Mouse (Mus musculus): ENCODE measurements around the gene Atrnl1.
"Not testable (repeated sequence)": the region's sequence is repeated elsewhere in the genome, so short reads cannot be mapped to it uniquely, and the experiment has no call there.

Gene Atrnl1

DNA sequence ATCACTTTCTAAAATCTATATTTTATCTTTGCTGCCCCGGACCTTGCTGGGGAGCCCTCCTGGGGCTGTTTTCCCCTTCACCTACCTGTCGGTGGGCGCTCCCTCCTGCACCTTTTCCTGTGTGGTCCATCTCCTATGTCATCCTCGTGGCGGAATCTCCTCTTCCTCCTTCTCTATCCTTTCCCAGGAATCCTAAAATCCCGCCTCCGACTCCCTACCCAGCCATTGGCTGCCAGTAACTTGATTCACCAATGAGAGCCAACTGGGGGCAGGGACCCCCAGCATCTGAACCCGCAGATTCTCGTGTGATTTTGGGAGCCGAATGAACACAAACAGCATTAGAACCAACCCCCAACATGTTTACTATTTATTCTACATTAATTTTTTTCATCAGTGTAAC, 57.1 kb downstream of the Atrnl1 start:
- in situ Hi-C loops (cut with MboI; ENCODE audit: unreplicated experiment in 2 of 2), result loop anchor here (5.0 to 25.0 kb wide), 4 partner anchors 794 to 1537 kb away; partner anchors contain the start of gene Gfra1 (in 1 of the 2)

DNA sequence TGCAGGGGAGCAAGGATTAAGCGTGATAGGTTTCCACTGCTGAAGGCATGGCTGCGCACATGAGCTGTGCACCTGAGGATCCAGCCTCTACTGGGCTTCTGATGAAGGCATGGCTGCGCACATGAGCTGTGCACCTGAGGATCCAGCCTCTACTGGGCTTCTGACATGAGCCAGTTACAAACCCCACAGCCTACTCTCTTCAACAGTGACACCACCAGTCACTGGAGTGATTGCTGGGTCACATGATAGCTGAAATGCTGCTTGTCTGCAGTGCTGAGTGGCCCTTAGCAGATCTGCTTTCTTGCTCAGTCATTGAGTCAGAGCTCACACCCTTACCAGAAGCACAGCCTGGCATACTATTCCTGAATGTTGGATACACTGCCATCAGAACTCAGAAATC, 68.6 kb downstream of the Atrnl1 start:
- in situ Hi-C loops (cut with MboI; ENCODE audit: unreplicated experiment in 2 of 2), result no loop called here

DNA sequence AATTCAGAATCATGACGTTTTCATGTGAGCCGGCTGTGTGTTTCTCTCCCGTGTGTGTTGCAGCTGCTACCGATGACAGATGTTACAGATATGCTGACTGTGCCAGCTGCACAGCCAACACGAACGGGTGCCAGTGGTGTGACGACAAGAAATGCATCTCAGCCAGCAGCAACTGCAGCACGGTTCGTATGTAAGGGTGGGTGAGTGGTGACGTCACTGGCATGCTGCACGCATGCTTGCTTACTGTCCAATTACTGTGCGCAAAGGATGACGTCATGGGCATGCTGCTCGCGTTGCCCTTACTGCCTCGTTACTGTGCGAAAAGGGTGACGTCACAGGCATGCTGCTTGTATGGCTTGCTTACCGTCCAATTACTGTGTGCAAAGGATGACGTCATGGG, 75.8 kb downstream of the Atrnl1 start:
- in situ Hi-C loops (cut with MboI; ENCODE audit: unreplicated experiment in 2 of 2), result no loop called here

DNA sequence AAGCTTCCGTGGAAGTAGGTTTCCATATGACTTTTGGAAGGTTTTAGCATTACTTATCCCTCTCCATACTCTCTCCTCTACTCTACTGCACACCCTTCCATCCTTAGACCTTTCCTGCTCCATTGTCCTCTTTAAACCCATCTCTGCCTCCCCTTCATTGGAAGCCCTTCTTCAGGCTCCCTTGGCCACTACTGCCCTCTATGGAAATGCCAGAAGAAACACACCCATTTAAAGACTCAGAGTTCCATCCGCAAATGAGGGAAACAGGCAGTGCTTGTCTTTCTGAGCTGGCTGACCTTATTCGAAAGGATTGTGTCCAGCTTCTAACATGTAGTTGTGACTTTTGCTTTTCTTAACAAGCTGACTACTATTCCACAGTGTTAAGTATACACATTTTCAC, 81.7 kb downstream of the Atrnl1 start:
- in situ Hi-C loops (cut with MboI; ENCODE audit: unreplicated experiment in 2 of 2), result no loop called here

DNA sequence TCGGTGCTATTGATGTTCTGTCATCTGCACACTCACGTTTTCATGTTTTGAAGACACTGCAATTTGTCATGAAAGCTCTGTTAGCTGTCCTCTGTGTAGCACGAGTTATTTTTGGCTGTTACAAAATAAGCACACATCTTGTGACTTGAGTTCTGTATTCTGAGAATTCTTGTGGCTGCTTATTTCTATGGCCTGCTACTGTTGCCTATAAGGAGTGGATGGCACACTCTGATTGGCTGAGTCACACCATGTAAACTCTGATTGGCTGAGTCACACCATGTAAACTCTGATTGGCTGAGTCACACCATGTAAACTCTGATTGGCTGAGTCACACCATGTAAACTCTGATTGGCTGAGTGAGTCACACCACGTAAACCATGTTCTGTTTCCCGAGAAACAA, 85.9 kb downstream of the Atrnl1 start:
- in situ Hi-C loops (cut with MboI; ENCODE audit: unreplicated experiment in 2 of 2), result not testable (repeated sequence)

DNA sequence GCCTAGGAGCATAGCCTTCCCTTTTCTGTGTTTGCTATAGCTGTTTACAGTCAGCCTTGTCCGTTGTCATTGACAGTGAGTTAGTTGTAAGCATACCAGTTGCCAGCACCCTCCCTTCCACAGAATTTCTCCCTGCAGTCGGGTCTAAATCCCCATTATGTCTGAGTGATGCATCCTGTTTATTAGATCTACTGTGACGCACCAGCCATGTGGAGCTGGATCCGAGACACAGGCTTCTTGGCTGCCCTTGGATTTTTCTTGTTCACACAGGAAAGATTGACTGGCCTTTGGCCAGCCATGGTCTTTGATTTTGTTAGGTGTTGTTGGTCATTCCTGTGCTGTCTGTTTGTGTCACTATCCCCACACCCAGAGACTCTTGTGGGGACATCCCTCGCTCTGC, 102.3 kb downstream of the Atrnl1 start:
- in situ Hi-C loops (cut with MboI; ENCODE audit: unreplicated experiment in 2 of 2), result no loop called here

DNA sequence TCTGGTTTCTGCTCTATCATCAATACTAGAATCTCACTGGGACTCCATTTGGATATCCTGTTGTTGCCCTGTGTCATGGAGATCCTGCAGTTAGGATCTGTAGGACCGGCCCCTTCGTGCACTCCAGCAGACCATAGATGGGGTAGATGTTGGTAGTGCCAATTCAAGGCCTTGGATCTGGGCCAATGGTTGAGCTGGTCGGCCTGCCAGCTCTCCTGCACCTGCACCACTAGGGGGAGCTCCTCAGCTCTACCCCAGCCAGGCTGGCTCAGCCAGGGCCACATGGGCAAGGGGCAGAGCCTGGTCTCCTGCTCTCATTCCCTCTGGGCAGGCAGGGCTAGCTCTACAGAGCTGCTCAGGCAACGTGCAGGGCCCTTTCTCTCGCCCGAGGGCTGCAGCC, 114.1 kb downstream of the Atrnl1 start:
- in situ Hi-C loops (cut with MboI; ENCODE audit: unreplicated experiment in 2 of 2), result loop anchor here in 1 of 2 experiments (25.0 kb wide), 1 partner anchor 837 kb away; no protein-coding TSS in a partner anchor

DNA sequence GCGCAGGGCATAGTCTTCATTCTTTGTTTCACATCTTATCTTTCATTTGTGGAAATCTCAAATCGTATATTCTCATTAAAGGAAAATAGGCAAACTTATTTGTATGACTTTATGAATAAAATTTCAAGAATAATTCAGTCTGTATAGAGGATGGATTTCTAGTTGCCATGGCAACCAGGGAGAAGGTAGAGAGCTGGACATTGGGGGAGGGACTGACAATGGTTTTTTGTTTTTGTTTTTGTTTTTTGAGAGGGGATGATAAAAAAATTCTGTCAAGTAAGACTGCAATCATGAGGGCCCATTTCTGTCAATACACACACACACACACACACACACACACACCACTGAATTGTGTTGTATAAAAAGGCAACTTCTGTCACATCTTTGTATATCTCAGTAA, 114.5 kb downstream of the Atrnl1 start:
- in situ Hi-C loops (cut with MboI; ENCODE audit: unreplicated experiment in 2 of 2), result loop anchor here in 1 of 2 experiments (25.0 kb wide), 1 partner anchor 837 kb away; no protein-coding TSS in a partner anchor

DNA sequence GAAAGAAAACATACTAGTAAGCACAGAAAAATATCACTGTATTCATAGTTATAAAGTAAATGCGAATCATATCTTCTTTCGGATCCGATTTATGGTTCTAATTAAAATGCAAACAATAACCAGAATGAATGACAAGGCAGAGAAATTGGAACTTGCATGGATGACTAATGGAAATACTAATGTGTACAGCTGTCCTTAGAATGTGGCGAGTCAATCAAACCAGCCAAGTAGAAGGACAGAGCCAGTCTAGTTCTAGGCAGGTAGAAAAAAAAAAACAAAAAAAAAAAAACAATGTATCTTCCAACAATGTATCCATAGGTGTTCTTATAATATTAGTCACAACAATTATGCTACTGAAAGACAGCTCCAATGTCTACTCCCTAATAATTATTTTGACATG, 116.2 kb downstream of the Atrnl1 start:
- in situ Hi-C loops (cut with MboI; ENCODE audit: unreplicated experiment in 2 of 2), result loop anchor here in 1 of 2 experiments (25.0 kb wide), 1 partner anchor 835 kb away; no protein-coding TSS in a partner anchor

DNA sequence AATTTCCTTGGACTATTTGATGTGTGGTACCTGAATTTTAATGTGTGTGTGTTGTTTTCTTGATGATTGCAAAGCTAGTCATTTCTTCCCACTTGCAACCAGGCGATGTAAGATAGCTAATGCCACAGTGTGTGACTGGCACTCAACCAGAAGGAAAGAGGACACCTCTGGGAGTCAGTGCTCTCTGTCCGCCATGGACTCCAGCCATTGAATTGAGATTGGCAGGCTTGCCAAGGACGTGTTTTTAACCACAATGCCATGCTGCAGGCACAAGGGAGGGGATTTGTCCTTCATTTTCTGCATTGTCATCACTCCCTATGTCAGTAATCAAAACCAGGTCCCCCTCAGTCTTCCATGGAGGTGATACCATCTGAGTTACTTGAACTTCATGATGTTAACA, 126.6 kb downstream of the Atrnl1 start:
- in situ Hi-C loops (cut with MboI; ENCODE audit: unreplicated experiment in 2 of 2), result loop anchor here in 1 of 2 experiments (25.0 kb wide), 1 partner anchor 825 kb away; no protein-coding TSS in a partner anchor

DNA sequence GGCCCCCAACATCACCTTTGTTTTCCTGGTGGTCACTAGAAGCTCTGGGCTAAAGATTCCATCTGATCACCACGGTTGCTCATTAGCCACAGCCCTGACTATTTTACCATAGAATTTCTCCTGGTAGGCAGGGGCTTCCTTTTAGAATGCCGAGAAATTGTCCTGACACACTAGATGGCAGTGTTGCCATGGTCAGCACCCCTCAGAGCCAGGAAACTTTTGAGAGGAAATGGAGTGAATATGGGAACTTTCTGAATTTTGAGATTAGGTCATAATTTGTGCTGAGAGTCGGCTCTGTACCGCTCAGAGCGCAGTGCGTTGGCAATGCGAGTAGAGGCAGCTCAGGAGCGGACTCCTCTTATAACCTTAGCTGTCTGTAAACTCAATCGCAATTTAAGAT, 134.7 kb downstream of the Atrnl1 start:
- in situ Hi-C loops (cut with MboI; ENCODE audit: unreplicated experiment in 2 of 2), result loop anchor here in 1 of 2 experiments (25.0 kb wide), 1 partner anchor 817 kb away; no protein-coding TSS in a partner anchor

DNA sequence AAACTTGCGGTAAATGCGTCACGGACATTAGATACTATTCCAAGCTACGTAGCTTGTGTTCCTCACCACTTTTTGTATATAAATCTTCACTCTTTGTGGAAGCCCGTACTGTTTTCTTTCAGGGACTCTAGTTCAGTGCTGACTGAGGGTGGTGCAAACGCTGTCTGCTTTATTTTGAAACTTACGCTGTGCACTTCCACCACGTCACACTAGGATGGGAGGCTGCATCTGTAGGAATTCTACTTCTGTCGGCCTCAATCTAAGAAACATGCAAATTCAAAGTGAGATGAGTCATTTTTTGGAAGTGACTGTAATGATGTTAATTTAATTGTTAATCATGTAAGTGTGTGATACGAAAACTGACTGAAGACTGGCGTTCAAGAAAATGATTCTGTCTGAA, 135.7 kb downstream of the Atrnl1 start:
- in situ Hi-C loops (cut with MboI; ENCODE audit: unreplicated experiment in 2 of 2), result loop anchor here in 1 of 2 experiments (25.0 kb wide), 1 partner anchor 816 kb away; no protein-coding TSS in a partner anchor

DNA sequence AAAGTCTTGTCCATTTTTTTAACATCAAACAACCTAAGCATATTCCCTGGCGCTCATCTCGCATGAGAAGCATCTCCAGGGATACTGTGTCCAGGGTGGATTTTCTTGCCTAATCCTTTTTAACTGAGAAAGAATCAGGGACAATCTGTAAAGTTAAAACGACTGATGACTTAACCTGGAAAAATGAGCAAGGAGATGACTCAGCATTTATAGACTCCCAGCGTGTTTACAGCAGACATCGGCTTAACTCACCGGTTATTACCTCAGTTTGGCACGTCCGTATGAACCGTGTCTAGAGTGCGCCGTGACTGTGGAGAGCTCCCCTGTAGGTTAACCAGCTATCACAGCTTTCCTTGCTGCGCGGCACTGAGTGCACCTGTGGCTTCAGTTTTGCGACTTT, 141.4 kb downstream of the Atrnl1 start:
- in situ Hi-C loops (cut with MboI; ENCODE audit: unreplicated experiment in 2 of 2), result no loop called here

DNA sequence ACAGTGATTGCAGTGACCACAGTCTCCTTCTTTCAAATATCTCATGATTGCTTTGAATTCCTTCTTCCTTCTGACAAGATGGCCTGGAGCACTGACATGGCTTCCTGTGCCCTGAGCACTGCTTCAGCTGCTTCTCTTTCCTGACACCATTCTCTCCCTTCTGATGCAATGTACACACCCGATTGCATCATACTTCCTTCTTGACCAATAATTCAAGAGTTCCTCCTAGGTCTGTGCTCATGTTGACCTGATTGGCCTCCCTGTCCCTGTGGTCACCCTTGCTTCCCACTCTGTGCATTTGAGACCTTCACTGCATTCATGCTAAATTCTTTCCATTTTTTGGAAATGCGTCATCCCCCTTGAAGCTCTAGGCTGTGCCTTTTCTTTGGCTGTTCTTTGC, 151.7 kb downstream of the Atrnl1 start:
- in situ Hi-C loops (cut with MboI; ENCODE audit: unreplicated experiment in 2 of 2), result no loop called here

DNA sequence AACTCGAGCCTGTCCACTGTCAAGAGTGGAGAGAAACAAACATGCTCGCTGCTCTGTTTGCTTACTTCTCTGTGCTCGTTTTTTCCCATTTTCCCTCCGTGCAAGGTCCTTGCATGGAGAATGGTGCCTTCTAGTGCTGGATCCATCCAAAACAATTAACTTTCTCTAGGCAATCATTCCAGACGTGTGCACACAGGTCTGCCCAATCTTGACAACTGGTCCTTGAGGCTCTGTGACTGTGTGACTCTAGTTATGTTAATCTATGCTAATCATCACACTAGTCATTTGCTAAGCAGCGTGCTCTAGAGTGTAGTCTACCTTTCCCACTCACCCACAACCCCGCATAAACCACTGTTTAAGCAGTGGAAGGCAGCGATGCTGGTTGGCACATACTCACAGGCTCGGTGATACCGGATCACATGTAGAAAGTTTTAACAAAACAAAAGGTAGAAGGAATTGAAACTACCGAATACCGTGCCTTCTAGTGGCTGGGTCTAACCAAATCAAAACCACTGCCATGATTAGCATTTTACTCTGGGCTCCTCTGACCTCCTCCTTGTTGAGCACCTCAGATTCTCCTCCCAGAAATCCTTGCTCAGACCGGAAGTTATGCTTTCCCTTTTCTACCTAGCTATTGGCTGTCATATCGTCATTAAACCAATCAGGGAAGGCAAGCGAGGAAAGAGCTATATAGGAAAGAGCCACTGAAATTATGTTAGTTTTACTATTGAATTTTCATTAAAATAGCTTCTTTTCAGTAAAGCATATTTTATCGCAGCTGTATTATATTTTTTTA, 153.9 kb downstream of the Atrnl1 start:
- in situ Hi-C loops (cut with MboI; ENCODE audit: unreplicated experiment in 2 of 2), result no loop called here

DNA sequence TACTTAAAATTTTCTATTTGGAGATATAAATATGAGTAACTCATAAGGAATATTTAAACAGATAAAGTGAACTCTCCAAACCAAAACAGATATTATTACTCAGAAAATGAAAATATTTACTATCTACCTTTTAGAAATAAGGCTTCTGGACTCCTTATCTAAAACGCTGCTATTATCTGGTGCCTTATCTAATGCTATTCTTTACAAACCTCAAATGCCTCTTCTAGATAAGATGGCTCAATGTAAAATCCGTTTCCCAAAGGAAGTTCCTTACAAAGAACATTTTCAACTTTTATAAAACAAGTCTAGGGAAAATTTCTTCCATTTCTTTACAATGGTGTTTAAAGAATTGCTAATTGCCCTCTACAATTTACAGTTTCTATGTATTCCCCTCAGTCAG, 156.2 kb downstream of the Atrnl1 start:
- in situ Hi-C loops (cut with MboI; ENCODE audit: unreplicated experiment in 2 of 2), result no loop called here

DNA sequence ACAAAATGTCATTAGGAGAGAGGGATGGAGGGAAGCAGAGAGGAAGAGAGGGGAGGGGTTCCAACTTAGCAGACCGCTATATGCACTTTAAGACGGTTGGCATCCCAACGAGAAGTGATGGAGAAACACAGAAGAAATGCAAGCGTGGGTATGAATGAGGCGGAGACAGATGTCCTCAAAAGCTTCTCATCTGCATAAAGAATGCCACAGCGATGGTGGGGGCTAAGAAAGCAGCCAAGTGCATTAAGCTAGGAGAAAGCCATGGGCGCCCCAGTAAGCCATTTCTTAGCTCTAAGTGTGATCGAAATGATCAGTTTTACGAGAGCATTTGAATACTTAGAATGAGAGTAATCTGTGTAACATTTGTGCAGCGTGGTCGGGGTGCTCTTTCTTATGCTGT, 157.8 kb downstream of the Atrnl1 start:
- in situ Hi-C loops (cut with MboI; ENCODE audit: unreplicated experiment in 2 of 2), result no loop called here

DNA sequence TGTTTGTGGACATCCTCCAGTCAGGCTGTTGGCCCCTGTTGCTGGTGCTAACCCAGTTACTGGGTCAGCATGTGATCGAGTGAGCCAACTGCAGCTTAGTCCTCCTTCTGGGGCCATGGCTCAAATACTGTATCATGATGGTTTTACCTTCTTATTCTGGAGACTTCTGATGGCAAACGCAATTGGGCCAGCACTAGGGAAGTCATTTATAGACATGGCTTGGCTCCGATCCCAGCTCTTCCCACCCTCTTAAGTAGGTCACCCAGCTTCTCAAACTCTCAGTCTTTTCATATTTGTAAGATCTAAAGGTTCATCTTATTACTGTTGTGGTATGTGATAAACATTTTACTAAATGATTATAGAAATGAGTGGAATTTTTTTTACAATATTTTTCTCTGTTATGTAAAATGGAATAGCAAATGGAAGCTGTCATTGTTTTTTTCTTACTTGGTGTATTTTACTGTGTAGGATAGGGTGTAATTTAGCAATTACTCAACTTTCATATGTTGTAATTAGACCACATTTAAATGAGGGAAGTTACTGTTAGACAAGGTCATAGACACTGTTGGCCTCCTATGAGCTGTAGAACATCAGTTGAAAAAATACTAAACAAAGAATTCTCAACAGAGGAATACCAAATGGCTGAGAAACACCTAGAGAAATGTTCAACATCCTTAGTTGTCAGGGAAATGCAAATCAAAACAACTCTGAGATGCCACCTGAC, 171.7 kb downstream of the Atrnl1 start:
- in situ Hi-C loops (cut with MboI; ENCODE audit: unreplicated experiment in 2 of 2), result no loop called here

DNA sequence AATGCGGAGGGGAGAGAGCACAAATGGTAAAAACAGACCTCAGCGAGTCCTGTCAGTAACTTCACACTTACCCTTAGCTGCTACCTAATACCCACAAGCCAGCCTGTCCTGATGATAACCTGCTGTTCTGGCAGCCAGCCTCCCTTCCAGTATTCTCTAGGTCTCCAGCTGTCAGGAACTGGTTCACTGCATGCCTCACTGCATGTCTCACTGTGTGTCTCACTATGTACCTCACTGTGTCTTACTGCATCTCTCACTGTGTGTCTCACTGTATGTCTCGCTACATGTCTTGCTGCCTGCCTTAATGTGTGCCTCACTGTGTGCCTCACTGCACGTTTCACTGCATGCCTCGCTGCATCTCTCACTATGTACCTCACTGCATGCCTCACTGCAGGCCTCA, 175.9 kb downstream of the Atrnl1 start:
- in situ Hi-C loops (cut with MboI; ENCODE audit: unreplicated experiment in 2 of 2), result no loop called here

DNA sequence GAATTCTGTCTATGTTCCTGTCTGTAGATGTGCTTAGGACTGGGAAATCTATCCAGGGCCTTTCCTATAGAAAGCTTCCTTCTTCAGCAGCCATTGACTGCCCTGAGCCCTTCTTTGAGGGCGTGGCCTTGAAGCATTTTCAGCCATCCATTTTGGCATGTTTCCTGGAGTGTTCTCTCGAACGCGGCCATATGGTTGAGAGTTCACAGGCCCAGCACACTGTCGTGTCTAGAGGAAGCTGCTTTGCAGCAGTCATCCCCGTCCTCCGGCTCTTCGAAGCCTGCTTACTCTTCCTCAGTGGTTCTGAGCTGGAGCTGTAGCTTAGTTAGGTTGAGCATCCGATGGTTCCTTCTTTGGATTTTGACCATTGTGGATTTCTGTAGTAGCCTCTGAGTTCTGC, 191.4 kb downstream of the Atrnl1 start:
- in situ Hi-C loops (cut with MboI; ENCODE audit: unreplicated experiment in 2 of 2), result no loop called here

DNA sequence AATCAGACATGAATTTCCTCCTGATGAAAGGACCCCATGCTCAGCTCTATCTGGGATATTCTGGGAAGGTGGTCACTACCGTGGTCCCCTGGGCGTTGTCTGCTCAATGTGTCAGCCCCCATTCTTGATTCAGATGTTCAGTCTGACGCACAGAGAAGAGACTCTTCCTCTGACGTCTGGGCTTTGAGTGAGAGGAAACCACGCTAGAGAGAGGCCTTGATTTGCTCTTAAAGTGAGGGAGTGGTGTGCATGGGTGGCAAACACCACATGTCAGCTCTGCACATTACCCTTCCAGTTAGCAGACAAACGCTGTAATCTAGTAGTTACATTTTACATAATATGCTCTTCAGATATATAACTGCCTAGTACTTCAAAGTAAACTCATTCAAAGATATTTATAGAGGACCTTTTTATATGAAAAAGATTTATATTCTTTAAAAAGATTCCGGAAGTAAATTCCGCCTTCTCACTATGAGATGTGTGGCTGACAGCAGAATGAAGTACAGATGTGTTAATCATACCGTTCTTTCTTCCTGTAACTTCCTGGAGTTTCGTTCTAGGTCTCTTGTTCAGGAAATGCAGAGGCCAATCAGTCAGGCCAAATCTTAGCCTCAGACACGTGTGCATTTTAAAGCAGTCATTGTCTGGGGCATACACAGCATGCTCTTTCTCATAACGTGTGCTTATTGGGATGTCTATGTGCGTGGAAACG, 192.1 kb downstream of the Atrnl1 start:
- in situ Hi-C loops (cut with MboI; ENCODE audit: unreplicated experiment in 2 of 2), result no loop called here
